In the genomic region with DNA sequence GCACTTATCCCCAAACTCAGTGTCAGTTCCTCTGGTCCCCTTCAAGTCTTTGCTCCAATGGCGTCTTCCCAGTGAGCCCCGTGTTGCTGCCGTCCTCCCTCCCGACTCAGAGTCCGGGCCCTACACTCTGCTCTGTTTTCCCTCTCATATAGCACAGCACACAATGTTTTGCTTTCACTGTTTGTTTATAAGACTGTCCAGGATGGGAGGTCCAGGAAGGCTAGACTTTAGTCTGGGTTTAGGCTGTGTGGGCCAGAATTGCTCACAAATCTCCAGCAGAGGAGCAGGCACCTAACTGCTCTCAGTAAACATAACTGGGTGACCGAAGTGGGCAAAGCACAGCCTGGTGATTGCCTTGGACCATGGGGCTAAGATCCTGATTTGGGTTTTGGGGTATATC, we compare ENCODE assay signal across 14 mouse cellular contexts. TPM values are rescaled to one million over a fixed set of nuclear protein-coding genes. Genes with fewer than 3 reads are reported as not detected.
"Had no signal": no experiment of that assay in that cellular context is flagged by ENCODE, and none has a peak within 500 bp of the region (broad histone marks: within the 10 kb centered on the region; RNA-seq: fewer than 3 reads in every experiment).

No protein-coding gene starts in this region.

- H3K27me3 ChIP-seq: limb, embryonic 15.5 days; neural tube, embryonic 13.5 days; stomach, embryonic 15.5 days had no signal

- DNase-seq: kidney, adult 8-10 months; kidney, postnatal 25 days; right cerebral cortex, postnatal 14 days; thymus, adult 2 months; thymus, postnatal 25 days had no signal

- H3K36me3 ChIP-seq: limb, embryonic 15.5 days; midbrain, embryonic 10.5 days; neural tube, embryonic 13.5 days; stomach, embryonic 15.5 days had no signal

- H3K27ac ChIP-seq: hindbrain, postnatal 0 days; left cerebral cortex, adult 2 months; limb, embryonic 15.5 days; midbrain, embryonic 10.5 days; neural tube, embryonic 13.5 days; stomach, embryonic 15.5 days had no signal

- H3K9me3 ChIP-seq: limb, embryonic 15.5 days; midbrain, embryonic 10.5 days; neural tube, embryonic 13.5 days; stomach, embryonic 15.5 days had no signal

- H3K4me2 ChIP-seq: limb, embryonic 15.5 days; neural tube, embryonic 13.5 days; stomach, embryonic 15.5 days had no signal

- H3K9ac ChIP-seq: limb, embryonic 15.5 days; neural tube, embryonic 13.5 days; stomach, embryonic 15.5 days had no signal

- H3K4me3 ChIP-seq: left cerebral cortex, adult 2 months; limb, embryonic 15.5 days; midbrain, embryonic 10.5 days; neural tube, embryonic 13.5 days; stomach, embryonic 15.5 days had no signal

- H3K4me1 ChIP-seq: limb, embryonic 15.5 days; midbrain, embryonic 10.5 days; neural tube, embryonic 13.5 days; stomach, embryonic 15.5 days had no signal

RNA-seq across cellular contexts. Expression of gene Ntsr2, which starts 19.9 kb away (rescaled TPM):
- total RNA-seq: megakaryocyte, adult 5-6 weeks had no signal
- polyA plus RNA-seq: intestine, embryonic 14.5 days; limb, embryonic 11.5 days; limb, embryonic 15.5 days; midbrain, embryonic 10.5 days had no signal
